Mouse (Mus musculus) kidney, embryonic 15.5 days (tissue): Measurements from ENCODE around the gene Rhob. TPM values are rescaled to one million over a fixed set of nuclear protein-coding genes. Genes with fewer than 3 reads are reported as not detected.

ENCODE experiments used
- ATAC-seq: fragments of 200-750 bp; cut with Nextera tagmentation; replicated peaks from 2 replicates; pipeline ENCODE4 v1.8.0; 2017; ENCODE audit warnings: moderate TSS enrichment; ENCODE audit not compliant: low FRiP score
- H3K27ac ChIP-seq: fragments of 300-500 bp; sonication (generic); 2 replicates; pipeline ENCODE4 v1.5.1; 2015; ENCODE audit warnings: mild to moderate bottlenecking, inconsistent platforms
- H3K27me3 ChIP-seq: fragments of 300-500 bp; sonication (generic); 2 replicates; pipeline ENCODE4 v1.6.1; 2015; ENCODE audit warnings: inconsistent platforms
- H3K36me3 ChIP-seq: fragments of 300-500 bp; sonication (generic); 2 replicates; pipeline ENCODE4 v1.6.1; 2015; ENCODE audit warnings: inconsistent platforms
- H3K4me1 ChIP-seq: fragments of 300-500 bp; sonication (generic); 2 replicates; pipeline ENCODE4 v1.6.1; 2015; ENCODE audit warnings: inconsistent platforms
- H3K4me2 ChIP-seq: fragments of 300-500 bp; sonication (generic); 2 replicates; pipeline ENCODE4 v1.6.1; 2015; ENCODE audit warnings: moderate library complexity, mild to moderate bottlenecking, inconsistent platforms
- H3K4me3 ChIP-seq: fragments of 300-500 bp; sonication (generic); replicated peaks from 2 replicates; pipeline ENCODE4 v1.5.1; 2015; ENCODE audit warnings: mild to moderate bottlenecking, inconsistent platforms
- H3K9ac ChIP-seq: fragments of 300-500 bp; sonication (generic); 2 replicates; pipeline ENCODE4 v1.6.1; 2015; ENCODE audit warnings: mild to moderate bottlenecking, inconsistent platforms
- H3K9me3 ChIP-seq: fragments of 300-500 bp; sonication (generic); replicated peaks from 2 replicates; pipeline ENCODE4 v1.6.1; 2016; ENCODE audit warnings: inconsistent platforms
- WGBS: fragments of 180-500 bp; shearing (Covaris S2); methylation state at CpG from one replicate; pipeline ENCODE4 v1.1.7; 2015; ENCODE audit warnings: mixed read lengths; 5-methylcytosine and 5-hydroxymethylcytosine counted together
- polyA plus RNA-seq: library from polyadenylated mRNA; unstranded; fragments of >200 nt; fragmentation: Nextera tagmentation; extraction: Ambion mirVana; gene quantifications from 2 replicates; pipeline ENCODE4 v1.2.1, GENCODE M21; 2015

The Rhob gene
- polyA plus RNA-seq, 1 experiment from 2014 or later = 38.7 TPM

- Histone ChIP-seq H3K27ac (no peak overlapping the region), H3K27me3 (no peaks in the 10 kb centered on the region), H3K4me3 (no peak overlapping the region), H3K4me1 (peaks cover 12% of the 10 kb centered on the region), H3K4me2 (no peak overlapping the region), H3K9me3 (no peaks in the 10 kb centered on the region), H3K9ac (no peak overlapping the region), H3K36me3 (no peaks in the 10 kb centered on the region)
- WGBS = 59% methylated on average over 4 of the region's 4 CpGs
- ATAC-seq = 0 out of 2 replicates have a peak, but pooled peaks have one; percentile 29
Measured at GRCm38 (mm10) chr12:8489098-8489497, 10.7 kb downstream of the Rhob start.

GRCm38 (mm10) chr12:8488652-8488980 lies 11.2 kb downstream of the Rhob start:
- Histone ChIP-seq H3K9me3 (no peaks in the 10 kb centered on the region), H3K36me3 (no peaks in the 10 kb centered on the region), H3K4me1 (peaks cover 12% of the 10 kb centered on the region), H3K27ac (no peak overlapping the region), H3K27me3 (no peaks in the 10 kb centered on the region), H3K9ac (no peak overlapping the region), H3K4me2 (no peak overlapping the region), H3K4me3 (no peak overlapping the region)
- 86% methylated on average over 4 of the region's 4 CpGs for WGBS
- no peak for ATAC-seq

- Histone ChIP-seq H3K4me3 (no peak overlapping the region), H3K4me2 (no peak overlapping the region), H3K9me3 (no peaks in the 10 kb centered on the region), H3K9ac (no peak overlapping the region), H3K36me3 (no peaks in the 10 kb centered on the region), H3K27ac (peak overlapping the region; percentile 5; the same call in 1 of the 2 replicates), H3K27me3 (no peaks in the 10 kb centered on the region), H3K4me1 (peaks cover 12% of the 10 kb centered on the region)
- peak; percentile 62; the same call in 1 of the 2 replicates for ATAC-seq
- WGBS = 62% methylated on average over 5 of the region's 5 CpGs
Measured at GRCm38 (mm10) chr12:8487959-8488651, 11.7 kb downstream of the Rhob start.

GRCm38 (mm10) chr12:8487281-8487680 lies 12.5 kb downstream of the Rhob start:
- Histone ChIP-seq H3K4me1 (peaks cover 12% of the 10 kb centered on the region), H3K4me3 (no peak overlapping the region), H3K36me3 (no peaks in the 10 kb centered on the region), H3K9me3 (no peaks in the 10 kb centered on the region), H3K27me3 (no peaks in the 10 kb centered on the region), H3K9ac (no peak overlapping the region), H3K27ac (peak overlapping the region; percentile 5; the same call in 1 of the 2 replicates), H3K4me2 (no peak overlapping the region)
- no peak for ATAC-seq
- WGBS = 74% methylated on average over 1 of the region's 1 CpGs

GRCm38 (mm10) chr12:8485247-8485646 lies 14.6 kb downstream of the Rhob start:
- WGBS = 67% methylated on average over 7 of the region's 7 CpGs
- no peak for ATAC-seq
- H3K4me1 ChIP-seq = peaks cover 12% of the 10 kb centered on the region
- H3K9me3 ChIP-seq = no peaks in the 10 kb centered on the region
- no peak overlapping the region for H3K27ac ChIP-seq
- H3K4me2 ChIP-seq = no peak overlapping the region
- H3K9ac ChIP-seq = no peak overlapping the region
- H3K27me3 ChIP-seq = no peaks in the 10 kb centered on the region
- H3K4me3 ChIP-seq = no peak overlapping the region
- no peaks in the 10 kb centered on the region for H3K36me3 ChIP-seq

GRCm38 (mm10) chr12:8482169-8482568 lies 17.6 kb downstream of the Rhob start:
- Histone ChIP-seq H3K4me1 (no peaks in the 10 kb centered on the region; the same call in 1 of the 2 replicates), H3K27me3 (no peaks in the 10 kb centered on the region), H3K9me3 (no peaks in the 10 kb centered on the region), H3K9ac (no peak overlapping the region), H3K4me2 (no peak overlapping the region), H3K27ac (no peak overlapping the region), H3K4me3 (no peak overlapping the region), H3K36me3 (no peaks in the 10 kb centered on the region)
- ATAC-seq = no peak
- whole genome bisulfite sequencing = 78% methylated on average over 2 of the region's 2 CpGs

GRCm38 (mm10) chr12:8474836-8475387 lies 24.9 kb downstream of the Rhob start:
- ATAC-seq = no peak

GRCm38 (mm10) chr12:8472591-8473358 lies 27.0 kb downstream of the Rhob start:
- Histone ChIP-seq H3K27me3 (no peaks in the 10 kb centered on the region), H3K27ac (no peak overlapping the region), H3K4me2 (no peak overlapping the region), H3K9ac (no peak overlapping the region), H3K9me3 (no peaks in the 10 kb centered on the region), H3K36me3 (no peaks in the 10 kb centered on the region), H3K4me1 (peaks cover 29% of the 10 kb centered on the region), H3K4me3 (no peak overlapping the region)
- WGBS = 72% methylated on average over 7 of the region's 7 CpGs
- ATAC-seq = no peak

More at GRCm38 (mm10) chr12:8474836-8475387, 24.9 kb downstream of the Rhob start:
- Histone ChIP-seq H3K27ac (no peak overlapping the region), H3K36me3 (no peaks in the 10 kb centered on the region), H3K9me3 (no peaks in the 10 kb centered on the region), H3K4me3 (no peak overlapping the region), H3K4me1 (peaks cover 10% of the 10 kb centered on the region), H3K4me2 (no peak overlapping the region), H3K9ac (no peak overlapping the region), H3K27me3 (no peaks in the 10 kb centered on the region)
- 80% methylated on average over 6 of the region's 6 CpGs for WGBS

- no peak overlapping the region for H3K4me2 ChIP-seq
- 0 out of 2 replicates have a peak, but pooled peaks cover under 1% of the 10 kb centered on the region for H3K27me3 ChIP-seq
- ATAC-seq = no peak
- H3K4me1 ChIP-seq = peaks cover 36% of the 10 kb centered on the region
- H3K9ac ChIP-seq = no peak overlapping the region
- WGBS = 48% methylated on average over 4 of the region's 4 CpGs
- H3K9me3 ChIP-seq = no peaks in the 10 kb centered on the region
- no peaks in the 10 kb centered on the region for H3K36me3 ChIP-seq
- no peak overlapping the region for H3K4me3 ChIP-seq
- H3K27ac ChIP-seq = no peak overlapping the region
Measured at GRCm38 (mm10) chr12:8472051-8472450, 27.8 kb downstream of the Rhob start.

GRCm38 (mm10) chr12:8470962-8471361 lies 28.8 kb downstream of the Rhob start:
- H3K27me3 ChIP-seq = 0 out of 2 replicates have a peak, but pooled peaks cover 6% of the 10 kb centered on the region
- H3K27ac ChIP-seq = no peak overlapping the region
- 91% methylated on average over 2 of the region's 2 CpGs for WGBS
- H3K4me2 ChIP-seq = no peak overlapping the region
- H3K36me3 ChIP-seq = no peaks in the 10 kb centered on the region
- H3K4me1 ChIP-seq = peaks cover 39% of the 10 kb centered on the region
- H3K9ac ChIP-seq = no peak overlapping the region
- no peak for ATAC-seq
- no peaks in the 10 kb centered on the region for H3K9me3 ChIP-seq
- no peak overlapping the region for H3K4me3 ChIP-seq

- H3K4me2 ChIP-seq = no peak overlapping the region
- no peaks in the 10 kb centered on the region for H3K36me3 ChIP-seq
- 0 out of 2 replicates have a peak, but pooled peaks cover 6% of the 10 kb centered on the region for H3K27me3 ChIP-seq
- H3K9ac ChIP-seq = no peak overlapping the region
- 78% methylated on average over 25 of the region's 25 CpGs for WGBS
- no peak overlapping the region for H3K4me3 ChIP-seq
- peak; percentile 47; the same call in 1 of the 2 replicates for ATAC-seq
- no peak overlapping the region for H3K27ac ChIP-seq
- no peaks in the 10 kb centered on the region for H3K9me3 ChIP-seq
- H3K4me1 ChIP-seq = peaks cover 39% of the 10 kb centered on the region
Measured at GRCm38 (mm10) chr12:8469742-8470494, 29.9 kb downstream of the Rhob start.
